Mouse (Mus musculus): Measurements from ENCODE around the gene Nepn. TPM values are rescaled to one million over a fixed set of nuclear protein-coding genes. Genes with fewer than 3 reads are reported as not detected.

The Nepn gene
- polyA plus RNA-seq, 1 experiment from 2014 or later, result not detected

- H3K9me3 ChIP-seq (ENCODE audit: control insufficient read depth, low read length), result no peaks in the 10 kb centered on the region
- H3K36me3 ChIP-seq (ENCODE audit: control insufficient read depth, insufficient read depth, low read length), result peaks cover 2% of the 10 kb centered on the region; the same call in 1 of the 2 replicates
- peak overlapping the region; percentile 93 for H3K27ac ChIP-seq (ENCODE audit: low read length)
- H3K27me3 ChIP-seq (ENCODE audit: control insufficient read depth, insufficient read depth, low read depth, low read length), result no peaks in the 10 kb centered on the region
- H3K4me1 ChIP-seq (replicated peaks; ENCODE audit: control insufficient read depth, insufficient read depth, low read length), result peaks cover 16% of the 10 kb centered on the region
- peak overlapping the region; percentile 100 for H3K4me3 ChIP-seq (ENCODE audit: low read length)
- WGBS, result under 1% methylated on average over 39 of the region's 39 CpGs
- H3K4me2 ChIP-seq (ENCODE audit: low read depth, low read length), result peak overlapping the region; percentile 87
- H3K9ac ChIP-seq (ENCODE audit: low read length), result peak overlapping the region; percentile 95
- ATAC-seq (ENCODE audit: low read depth), result peak; percentile 18
Observed at GRCm38 (mm10) chr10:52417998-52418860, 29.5 kb downstream of the Nepn start.

GRCm38 (mm10) chr10:52418931-52419330, 30.2 kb downstream of the Nepn start:
- peaks cover 16% of the 10 kb centered on the region for H3K4me1 ChIP-seq (replicated peaks; ENCODE audit: control insufficient read depth, insufficient read depth, low read length)
- 30% methylated on average over 5 of the region's 5 CpGs for WGBS

GRCm38 (mm10) chr10:52419402-52419801, 30.6 kb downstream of the Nepn start:
- no peak for ATAC-seq (ENCODE audit: low read depth)
- peaks cover 16% of the 10 kb centered on the region for H3K4me1 ChIP-seq (replicated peaks; ENCODE audit: control insufficient read depth, insufficient read depth, low read length)

More at GRCm38 (mm10) chr10:52418931-52419330, 30.2 kb downstream of the Nepn start:
- no peak overlapping the region for H3K27ac ChIP-seq (ENCODE audit: low read length)
- H3K4me2 ChIP-seq (ENCODE audit: low read depth, low read length), result peak overlapping the region; percentile 87
- ATAC-seq (ENCODE audit: low read depth), result no peak
- H3K4me3 ChIP-seq (ENCODE audit: low read length), result peak overlapping the region; percentile 100
- H3K36me3 ChIP-seq (ENCODE audit: control insufficient read depth, insufficient read depth, low read length), result peaks cover 2% of the 10 kb centered on the region; the same call in 1 of the 2 replicates
- H3K9me3 ChIP-seq (ENCODE audit: control insufficient read depth, low read length), result no peaks in the 10 kb centered on the region
- peak overlapping the region; percentile 95; the same call in 1 of the 2 replicates for H3K9ac ChIP-seq (ENCODE audit: low read length)
- H3K27me3 ChIP-seq (ENCODE audit: control insufficient read depth, insufficient read depth, low read depth, low read length), result no peaks in the 10 kb centered on the region

GRCm38 (mm10) chr10:52420526-52420925, 31.8 kb downstream of the Nepn start:
- Histone ChIP-seq H3K4me1 (replicated peaks; ENCODE audit: control insufficient read depth, insufficient read depth, low read length) (peaks cover 16% of the 10 kb centered on the region), H3K27ac (ENCODE audit: low read length) (no peak overlapping the region), H3K27me3 (ENCODE audit: control insufficient read depth, insufficient read depth, low read depth, low read length) (no peaks in the 10 kb centered on the region), H3K9ac (ENCODE audit: low read length) (no peak overlapping the region), H3K36me3 (ENCODE audit: control insufficient read depth, insufficient read depth, low read length) (peaks cover 2% of the 10 kb centered on the region; the same call in 1 of the 2 replicates), H3K4me2 (ENCODE audit: low read depth, low read length) (no peak overlapping the region), H3K9me3 (ENCODE audit: control insufficient read depth, low read length) (no peaks in the 10 kb centered on the region), H3K4me3 (ENCODE audit: low read length) (no peak overlapping the region)
- ATAC-seq (ENCODE audit: low read depth), result no peak
- 79% methylated on average over 1 of the region's 1 CpGs for WGBS

More at GRCm38 (mm10) chr10:52419402-52419801, 30.6 kb downstream of the Nepn start:
- Histone ChIP-seq H3K27ac (ENCODE audit: low read length) (no peak overlapping the region), H3K9ac (ENCODE audit: low read length) (no peak overlapping the region), H3K9me3 (ENCODE audit: control insufficient read depth, low read length) (no peaks in the 10 kb centered on the region), H3K27me3 (ENCODE audit: control insufficient read depth, insufficient read depth, low read depth, low read length) (no peaks in the 10 kb centered on the region), H3K4me2 (ENCODE audit: low read depth, low read length) (peak overlapping the region; percentile 87), H3K36me3 (ENCODE audit: control insufficient read depth, insufficient read depth, low read length) (peaks cover 2% of the 10 kb centered on the region; the same call in 1 of the 2 replicates), H3K4me3 (ENCODE audit: low read length) (peak overlapping the region; percentile 100; the same call in 1 of the 2 replicates)
- 61% methylated on average over 4 of the region's 4 CpGs for WGBS

- no peak overlapping the region for H3K27ac ChIP-seq (ENCODE audit: low read length)
- H3K4me3 ChIP-seq (ENCODE audit: low read length), result no peak overlapping the region
- H3K36me3 ChIP-seq (ENCODE audit: control insufficient read depth, insufficient read depth, low read length), result peaks cover 2% of the 10 kb centered on the region; the same call in 1 of the 2 replicates
- no peak for ATAC-seq (ENCODE audit: low read depth)
- 79% methylated on average over 6 of the region's 6 CpGs for WGBS
- H3K4me2 ChIP-seq (ENCODE audit: low read depth, low read length), result no peak overlapping the region
- H3K9ac ChIP-seq (ENCODE audit: low read length), result no peak overlapping the region
- no peaks in the 10 kb centered on the region for H3K27me3 ChIP-seq (ENCODE audit: control insufficient read depth, insufficient read depth, low read depth, low read length)
- H3K4me1 ChIP-seq (replicated peaks; ENCODE audit: control insufficient read depth, insufficient read depth, low read length), result peaks cover 18% of the 10 kb centered on the region
- no peaks in the 10 kb centered on the region for H3K9me3 ChIP-seq (ENCODE audit: control insufficient read depth, low read length)
Observed at GRCm38 (mm10) chr10:52421716-52422115, 32.9 kb downstream of the Nepn start.

GRCm38 (mm10) chr10:52423097-52423496, 34.3 kb downstream of the Nepn start:
- Histone ChIP-seq H3K4me3 (ENCODE audit: low read length) (no peak overlapping the region), H3K27ac (ENCODE audit: low read length) (no peak overlapping the region), H3K4me2 (ENCODE audit: low read depth, low read length) (no peak overlapping the region), H3K4me1 (replicated peaks; ENCODE audit: control insufficient read depth, insufficient read depth, low read length) (peaks cover 18% of the 10 kb centered on the region), H3K9me3 (ENCODE audit: control insufficient read depth, low read length) (no peaks in the 10 kb centered on the region), H3K9ac (ENCODE audit: low read length) (no peak overlapping the region), H3K36me3 (ENCODE audit: control insufficient read depth, insufficient read depth, low read length) (peaks cover 2% of the 10 kb centered on the region; the same call in 1 of the 2 replicates), H3K27me3 (ENCODE audit: control insufficient read depth, insufficient read depth, low read depth, low read length) (no peaks in the 10 kb centered on the region)
- 79% methylated on average over 2 of the region's 2 CpGs for WGBS
- no peak for ATAC-seq (ENCODE audit: low read depth)

- H3K4me2 ChIP-seq (ENCODE audit: low read depth, low read length), result no peak overlapping the region
- no peak overlapping the region for H3K4me3 ChIP-seq (ENCODE audit: low read length)
- H3K4me1 ChIP-seq (replicated peaks; ENCODE audit: control insufficient read depth, insufficient read depth, low read length), result 0 out of 2 replicates have a peak, but pooled peaks cover 2% of the 10 kb centered on the region
- H3K9me3 ChIP-seq (ENCODE audit: control insufficient read depth, low read length), result no peaks in the 10 kb centered on the region
- 73% methylated on average over 7 of the region's 7 CpGs for WGBS
- no peak overlapping the region for H3K9ac ChIP-seq (ENCODE audit: low read length)
- peaks cover 10% of the 10 kb centered on the region for H3K36me3 ChIP-seq (ENCODE audit: control insufficient read depth, insufficient read depth, low read length)
- no peak overlapping the region for H3K27ac ChIP-seq (ENCODE audit: low read length)
- no peak for ATAC-seq (ENCODE audit: low read depth)
- H3K27me3 ChIP-seq (ENCODE audit: control insufficient read depth, insufficient read depth, low read depth, low read length), result no peaks in the 10 kb centered on the region
Observed at GRCm38 (mm10) chr10:52426314-52426980, 37.7 kb downstream of the Nepn start.

GRCm38 (mm10) chr10:52427634-52428415, 39.1 kb downstream of the Nepn start:
- no peaks in the 10 kb centered on the region for H3K9me3 ChIP-seq (ENCODE audit: control insufficient read depth, low read length)
- H3K4me2 ChIP-seq (ENCODE audit: low read depth, low read length), result no peak overlapping the region
- H3K27me3 ChIP-seq (ENCODE audit: control insufficient read depth, insufficient read depth, low read depth, low read length), result no peaks in the 10 kb centered on the region
- ATAC-seq (ENCODE audit: low read depth), result no peak
- H3K4me3 ChIP-seq (ENCODE audit: low read length), result no peak overlapping the region
- 66% methylated on average over 2 of the region's 2 CpGs for WGBS
- H3K36me3 ChIP-seq (ENCODE audit: control insufficient read depth, insufficient read depth, low read length), result peaks cover 15% of the 10 kb centered on the region
- H3K27ac ChIP-seq (ENCODE audit: low read length), result no peak overlapping the region
- H3K4me1 ChIP-seq (replicated peaks; ENCODE audit: control insufficient read depth, insufficient read depth, low read length), result 0 out of 2 replicates have a peak, but pooled peaks cover 2% of the 10 kb centered on the region
- H3K9ac ChIP-seq (ENCODE audit: low read length), result no peak overlapping the region
